Mouse (Mus musculus) bone marrow, adult 2 months (tissue): ENCODE data around the gene Mvb12b. TPM values are rescaled to one million over a fixed set of nuclear protein-coding genes. Genes with fewer than 3 reads are reported as not detected.
"Not testable (repeated sequence)": the region's sequence is repeated elsewhere in the genome, so short reads cannot be mapped to it uniquely, and the experiment has no call there.

Source experiments
- H3K27ac ChIP-seq: fragments of 200-500 bp; 2 replicates; pipeline ENCODE4 v1.5.1; 2012; ENCODE audit warnings: low read depth, mild to moderate bottlenecking, control low read depth, inconsistent platforms, low read length; ENCODE audit not compliant: control insufficient read depth, poor library complexity, insufficient read depth
- H3K4me1 ChIP-seq: fragments of 200-500 bp; 2 replicates; pipeline ENCODE4 v1.6.1; 2011; ENCODE audit warnings: low read length; ENCODE audit not compliant: control insufficient read depth, insufficient read depth
- H3K4me3 ChIP-seq: fragments of 200-500 bp; replicated peaks from 2 replicates; pipeline ENCODE3; 2011; ENCODE audit warnings: mild to moderate bottlenecking, low read depth, low read length, control low read depth; ENCODE audit not compliant: control insufficient read depth
- CTCF ChIP-seq: fragments of 200-500 bp; IDR thresholded peaks from 2 replicates; pipeline ENCODE4 v1.5.1; 2011; ENCODE audit warnings: low read length, control low read depth; ENCODE audit not compliant: control insufficient read depth, insufficient read depth
- POLR2A ChIP-seq: fragments of 200-500 bp; IDR thresholded peaks from 2 replicates; pipeline ENCODE4 v1.6.1; 2011; ENCODE audit warnings: low read depth, mild to moderate bottlenecking, control low read depth, low read length, borderline replicate concordance; ENCODE audit not compliant: control insufficient read depth
- WGBS: fragments of 180-500 bp; shearing (Covaris S2); methylation state at CpG from one replicate; pipeline ENCODE4 v1.1.7; 2018; 5-methylcytosine and 5-hydroxymethylcytosine counted together
- polyA plus RNA-seq: library from polyadenylated mRNA; stranded (reverse); fragments of >200 nt; gene quantifications from 2 replicates; pipeline ENCODE4 v1.2.4, GENCODE M21; 2011; ENCODE audit warnings: low replicate concordance; ENCODE audit not compliant: missing spikeins, insufficient read depth, insufficient read length

The Mvb12b gene
- polyA plus RNA-seq, 1 experiment, result 38.3 TPM

- Histone ChIP-seq H3K4me1 (no peaks in the 10 kb centered on the region; the same call in 1 of the 2 replicates), H3K27ac (no peak overlapping the region), H3K4me3 (no peak overlapping the region)
- TF ChIP-seq CTCF (no peak), POLR2A (no peak)
- 33% methylated on average over 3 of the region's 3 CpGs for WGBS
Observed at GRCm38 (mm10) chr2:33918824-33919223, 31.1 kb upstream of the Mvb12b start.

DNA sequence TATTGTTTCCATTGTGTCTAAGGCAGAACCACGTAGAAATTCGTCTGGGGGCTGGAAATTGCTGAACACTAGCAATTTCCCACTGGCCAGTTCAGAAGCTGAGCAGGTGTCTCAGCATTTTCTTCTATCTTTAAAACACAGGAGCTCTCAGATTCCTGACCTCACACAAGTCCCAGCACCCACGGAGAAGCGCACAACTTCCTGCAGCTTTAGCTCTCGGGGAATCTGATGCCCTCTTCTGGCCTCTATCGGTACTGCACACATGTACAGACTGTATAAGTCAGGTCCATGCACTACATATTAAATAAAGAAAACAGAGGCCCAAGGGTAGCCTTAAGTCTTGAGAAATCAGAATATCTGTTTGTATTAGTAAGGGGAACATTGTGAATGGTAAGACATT lies 30.6 kb upstream of the Mvb12b start:
- H3K4me1 ChIP-seq, result no peaks in the 10 kb centered on the region; the same call in 1 of the 2 replicates
- TF ChIP-seq POLR2A, result no peak
- TF ChIP-seq CTCF, result peak; percentile 63
- H3K27ac ChIP-seq, result no peak overlapping the region
- WGBS, result 67% methylated on average over 6 of the region's 6 CpGs
- H3K4me3 ChIP-seq, result no peak overlapping the region

DNA sequence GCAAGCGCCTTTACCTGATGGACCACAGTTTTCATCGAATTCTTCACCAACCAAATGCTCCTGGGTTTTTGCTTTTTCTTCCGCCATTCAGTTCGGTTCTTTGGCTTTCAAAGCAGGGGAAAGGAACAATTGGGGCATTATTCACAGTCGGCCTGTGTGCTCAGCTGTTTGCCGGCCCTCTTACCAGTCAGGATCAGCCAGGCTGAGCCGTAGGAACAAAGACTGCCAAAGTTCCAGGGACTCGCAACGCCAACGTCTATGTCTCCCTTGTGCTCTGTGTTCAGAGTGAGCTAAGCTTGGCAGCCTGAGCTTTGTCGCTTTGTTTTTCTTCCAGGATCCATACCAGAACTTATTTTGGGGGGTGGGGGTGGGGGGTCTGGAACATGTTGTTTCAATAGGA lies 28.9 kb upstream of the Mvb12b start:
- 87% methylated on average over 11 of the region's 11 CpGs for WGBS
- H3K27ac ChIP-seq, result no peak overlapping the region
- TF ChIP-seq POLR2A, result no peak
- no peak for TF ChIP-seq CTCF
- no peak overlapping the region for H3K4me3 ChIP-seq
- H3K4me1 ChIP-seq, result no peaks in the 10 kb centered on the region; the same call in 1 of the 2 replicates

DNA sequence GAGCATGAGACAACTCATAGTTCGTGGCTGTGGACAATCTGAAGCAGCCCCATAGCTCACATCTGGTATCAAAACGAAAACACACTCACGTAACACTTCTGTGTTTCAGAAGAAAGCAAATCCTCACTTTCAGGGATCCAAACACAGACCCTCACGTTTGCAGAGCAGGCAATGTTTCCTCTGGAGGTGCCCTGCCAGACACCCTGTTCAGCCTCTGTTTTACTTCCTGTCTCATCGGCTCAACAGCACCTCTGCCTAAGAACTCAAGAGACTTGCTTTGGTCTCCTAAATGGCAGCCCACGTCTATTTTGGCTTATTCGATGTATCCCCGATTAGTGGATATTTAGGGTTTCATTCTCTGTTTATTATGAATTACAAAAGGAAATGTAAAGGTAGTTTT lies 27.3 kb upstream of the Mvb12b start:
- Histone ChIP-seq H3K4me1 (peaks cover 2% of the 10 kb centered on the region; the same call in 1 of the 2 replicates), H3K4me3 (no peak overlapping the region), H3K27ac (no peak overlapping the region)
- 56% methylated on average over 8 of the region's 8 CpGs for WGBS
- no peak for TF ChIP-seq POLR2A
- no peak for TF ChIP-seq CTCF

DNA sequence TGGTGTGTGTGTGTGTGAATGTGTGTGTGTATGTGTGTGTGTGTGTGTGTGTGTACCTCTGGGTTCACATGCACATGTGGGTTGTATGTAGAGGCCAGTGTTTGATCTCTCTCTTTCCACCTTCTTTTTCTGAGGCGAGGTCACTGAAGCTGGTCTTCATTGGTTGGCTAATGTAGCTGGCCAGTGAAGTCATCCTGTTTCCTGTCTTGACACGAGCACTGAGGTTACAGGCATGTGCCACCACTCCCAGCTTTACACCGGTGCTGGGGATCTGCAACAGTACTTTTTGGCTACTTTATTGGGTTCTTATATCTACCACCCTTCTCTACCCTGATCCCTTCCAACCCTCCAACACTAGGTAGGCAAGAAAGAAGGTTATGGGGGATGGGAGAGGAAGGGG lies 26.6 kb upstream of the Mvb12b start:
- Histone ChIP-seq H3K4me3 (no peak overlapping the region), H3K27ac (no peak overlapping the region; the same call in 1 of the 2 replicates), H3K4me1 (peaks cover 2% of the 10 kb centered on the region; the same call in 1 of the 2 replicates)
- TF ChIP-seq POLR2A (no peak), CTCF (no peak)
- 34% methylated on average over 3 of the region's 3 CpGs for WGBS

GRCm38 (mm10) chr2:33913598-33913997 lies 25.9 kb upstream of the Mvb12b start:
- not testable (repeated sequence) for H3K4me1 ChIP-seq, H3K27ac ChIP-seq, H3K4me3 ChIP-seq
- 25% methylated on average over 1 of the region's 1 CpGs for WGBS

- no peak overlapping the region for H3K27ac ChIP-seq
- peak overlapping the region; percentile 47 for H3K4me3 ChIP-seq
- WGBS, result 44% methylated on average over 3 of the region's 3 CpGs
- H3K4me1 ChIP-seq, result peaks cover 2% of the 10 kb centered on the region; the same call in 1 of the 2 replicates
- TF ChIP-seq POLR2A (no peak), CTCF (no peak)
Observed at GRCm38 (mm10) chr2:33912741-33913140, 25.0 kb upstream of the Mvb12b start.

DNA sequence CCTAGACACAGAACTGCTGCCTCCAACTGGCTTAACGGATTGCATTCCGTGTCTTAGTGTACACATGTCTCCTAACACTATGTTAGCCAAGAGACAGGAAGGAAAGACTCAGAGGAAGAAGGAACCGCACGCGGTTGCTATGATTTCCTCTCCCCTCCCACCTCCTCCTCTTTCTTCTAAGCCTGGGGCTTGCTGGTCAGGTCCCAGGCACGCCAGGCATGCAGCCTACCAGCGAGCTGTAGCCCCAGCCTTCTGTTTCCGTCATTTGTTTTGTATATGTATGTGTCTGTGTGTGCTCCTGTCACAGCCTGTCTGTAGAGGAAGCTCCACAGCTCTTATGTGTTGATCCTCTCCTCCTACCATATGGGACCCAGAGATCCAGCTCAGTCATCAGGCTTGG lies 20.6 kb upstream of the Mvb12b start:
- Histone ChIP-seq H3K4me1 (peaks cover 3% of the 10 kb centered on the region; the same call in 1 of the 2 replicates), H3K27ac (peak overlapping the region; percentile 82), H3K4me3 (no peak overlapping the region)
- WGBS, result 4% methylated on average over 8 of the region's 8 CpGs
- TF ChIP-seq POLR2A, result no peak
- TF ChIP-seq CTCF, result no peak

- Histone ChIP-seq H3K4me1 (peaks cover 5% of the 10 kb centered on the region; the same call in 1 of the 2 replicates), H3K27ac (no peak overlapping the region), H3K4me3 (no peak overlapping the region)
- WGBS, result 52% methylated on average over 6 of the region's 6 CpGs
- no peak for TF ChIP-seq CTCF
- no peak for TF ChIP-seq POLR2A
Observed at GRCm38 (mm10) chr2:33907174-33907573, 19.4 kb upstream of the Mvb12b start.

GRCm38 (mm10) chr2:33895829-33896228 lies 8.1 kb upstream of the Mvb12b start:
- no peak for TF ChIP-seq POLR2A
- H3K4me3 ChIP-seq, result no peak overlapping the region
- no peak overlapping the region for H3K27ac ChIP-seq
- 84% methylated on average over 3 of the region's 3 CpGs for WGBS
- no peaks in the 10 kb centered on the region for H3K4me1 ChIP-seq
